Mouse (Mus musculus): Measurements from ENCODE around the gene Sdc3. TPM values are rescaled to one million over a fixed set of nuclear protein-coding genes. Genes with fewer than 3 reads are reported as not detected.

Gene Sdc3
- total RNA-seq, 2 experiments from 2014 or later = 8.5 to 12.5 TPM

DNA sequence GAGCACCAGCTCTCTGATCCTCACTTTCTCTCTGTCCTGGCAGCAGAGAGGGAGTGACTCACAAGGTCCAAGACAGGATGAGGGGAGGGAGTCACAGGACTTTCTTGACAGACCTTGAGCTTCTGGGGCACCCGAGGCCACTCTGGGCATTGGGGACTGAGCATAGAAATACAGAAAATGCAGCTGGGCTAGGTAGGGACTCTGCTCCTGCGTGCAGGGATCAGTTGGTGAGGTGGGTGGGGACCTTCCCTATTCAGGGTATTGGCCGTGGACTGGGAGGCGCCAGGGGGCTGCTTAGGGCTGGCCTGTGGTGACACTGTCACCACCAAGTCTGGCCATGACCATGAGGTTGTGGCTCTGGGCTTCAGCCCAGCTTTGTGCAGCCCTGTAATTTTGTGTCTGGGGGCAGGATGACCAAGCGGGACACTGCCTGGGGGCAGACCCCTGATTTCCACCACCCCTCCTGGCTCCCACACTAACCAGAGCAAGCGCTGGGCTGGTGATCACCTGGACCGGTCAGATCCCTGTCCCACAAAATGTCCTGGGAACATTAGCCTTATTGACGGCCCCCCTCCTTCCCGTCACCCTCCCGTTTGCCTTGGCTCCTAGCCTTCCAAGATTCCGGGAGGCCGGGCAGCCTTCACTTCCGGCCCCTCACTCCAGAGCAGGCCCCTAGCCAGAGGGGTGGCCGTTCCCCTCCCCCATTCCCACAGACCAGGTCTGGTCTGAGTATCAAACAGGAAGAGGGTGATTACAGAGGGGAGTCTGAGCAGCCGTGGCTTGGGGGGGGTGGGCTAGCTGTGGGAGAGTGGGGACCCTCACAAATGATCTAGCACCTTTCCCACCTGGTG lies 5.1 kb downstream of the Sdc3 start:
- Histone ChIP-seq H3K4me3 (peak overlapping the region; percentile 53), H3K27ac (peak overlapping the region; percentile 75)
- no peak for TF ChIP-seq CTCF (IDR thresholded peaks at IDR 0.05)
- no peak for DNase-seq
- intact Hi-C loops (cut with DNase I) = loop anchor here (5.0 kb wide), 1 partner anchor 40 kb away; no protein-coding TSS in a partner anchor

DNA sequence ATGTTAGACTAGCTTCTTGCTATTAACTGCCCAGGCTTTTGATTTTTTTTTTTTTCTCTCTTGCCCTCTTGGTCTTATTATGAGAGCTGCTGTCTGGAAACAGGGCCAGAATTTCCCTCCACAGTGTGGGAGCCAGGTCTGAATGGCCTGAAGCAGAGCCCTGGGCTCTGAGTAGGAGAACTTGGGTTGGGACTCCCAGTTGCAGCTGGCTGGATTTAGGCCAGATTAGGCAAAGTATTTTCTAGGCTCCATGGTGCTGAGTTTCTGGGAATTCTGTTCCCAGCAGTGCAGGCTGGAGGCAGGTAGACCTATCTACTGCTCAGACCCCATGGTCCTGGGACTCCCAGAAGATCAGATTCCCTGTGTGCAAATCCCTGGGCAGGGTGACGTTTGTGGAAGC lies 6.1 kb downstream of the Sdc3 start:
- DNase-seq = no peak
- no peak for TF ChIP-seq CTCF (IDR thresholded peaks at IDR 0.05)
- intact Hi-C loops (cut with DNase I) = loop anchor here (5.0 kb wide), 1 partner anchor 39 kb away; no protein-coding TSS in a partner anchor
- H3K27ac ChIP-seq = peak overlapping the region; percentile 75
- H3K4me3 ChIP-seq = no peak overlapping the region

DNA sequence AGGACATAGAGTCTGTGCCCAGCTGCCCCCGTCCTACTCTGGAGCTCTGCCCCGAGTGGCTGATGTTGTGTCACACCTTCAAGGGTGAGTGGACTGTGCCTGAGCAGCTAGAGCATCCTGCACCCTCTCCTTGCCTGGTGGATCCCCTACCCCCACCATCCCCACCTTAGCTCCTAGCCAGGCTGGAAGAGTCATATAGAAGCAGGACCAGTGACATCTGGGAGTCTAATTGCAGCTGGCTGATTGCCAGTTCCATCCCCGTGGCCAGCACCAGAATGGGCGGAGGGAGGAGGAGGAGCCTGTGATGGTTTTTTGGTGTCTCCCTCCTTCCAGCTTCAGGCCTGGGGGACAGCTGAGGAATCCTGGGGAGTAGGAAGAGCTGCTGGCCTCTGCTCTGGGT lies 6.8 kb downstream of the Sdc3 start:
- intact Hi-C loops (cut with DNase I) = loop anchor here (5.0 kb wide), 1 partner anchor 38 kb away; no protein-coding TSS in a partner anchor
- no peak for DNase-seq
- no peak overlapping the region for H3K4me3 ChIP-seq
- no peak for TF ChIP-seq CTCF (IDR thresholded peaks at IDR 0.05)
- H3K27ac ChIP-seq = peak overlapping the region; percentile 75

DNA sequence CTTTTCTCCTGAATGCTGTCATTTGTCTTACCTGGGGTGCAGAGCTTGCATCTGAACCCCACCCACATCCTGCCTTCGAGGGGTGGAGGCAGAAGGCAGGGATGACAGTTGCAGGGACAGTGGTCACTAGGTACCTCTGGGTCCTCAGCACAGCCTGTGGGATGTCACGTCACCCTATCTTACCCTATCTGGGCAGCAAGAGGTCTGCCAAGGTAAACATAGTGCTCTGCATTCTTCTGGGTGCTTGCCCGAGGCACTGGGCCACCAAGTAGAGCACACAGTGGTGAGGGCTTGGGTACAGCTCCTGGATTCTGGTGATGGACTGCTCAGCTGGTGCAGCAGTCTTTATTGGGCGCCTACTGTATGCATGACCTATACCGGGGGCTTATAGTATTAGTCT lies 7.2 kb downstream of the Sdc3 start:
- intact Hi-C loops (cut with DNase I) = loop anchor here (5.0 kb wide), 1 partner anchor 38 kb away; no protein-coding TSS in a partner anchor
- peak; percentile 54 for DNase-seq
- no peak for TF ChIP-seq CTCF (IDR thresholded peaks at IDR 0.05)
- H3K27ac ChIP-seq = peak overlapping the region; percentile 75
- no peak overlapping the region for H3K4me3 ChIP-seq

DNA sequence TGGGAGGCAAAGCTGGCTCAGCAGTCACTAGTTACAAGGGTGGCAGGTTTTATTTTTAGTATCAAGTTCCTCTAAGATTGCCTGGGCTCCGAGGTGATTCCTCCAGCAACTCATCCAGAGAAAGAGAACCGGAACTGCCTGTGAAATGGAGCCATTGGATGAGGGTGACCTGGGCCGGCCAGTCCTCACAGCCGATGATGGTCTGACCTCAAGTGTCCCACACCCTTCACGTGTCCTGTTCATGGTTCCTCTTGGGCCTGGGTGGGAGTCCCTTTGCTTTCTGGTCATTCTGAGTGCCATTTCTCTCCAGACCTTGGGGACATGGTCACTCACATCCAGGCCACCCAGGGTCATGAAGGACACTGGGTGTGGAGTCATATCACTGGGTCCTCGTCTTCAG lies 7.8 kb downstream of the Sdc3 start:
- no peak for DNase-seq
- Histone ChIP-seq H3K27ac (peak overlapping the region; percentile 75), H3K4me3 (no peak overlapping the region)
- intact Hi-C loops (cut with DNase I) = no loop called here
- no peak for TF ChIP-seq CTCF (IDR thresholded peaks at IDR 0.05)

DNA sequence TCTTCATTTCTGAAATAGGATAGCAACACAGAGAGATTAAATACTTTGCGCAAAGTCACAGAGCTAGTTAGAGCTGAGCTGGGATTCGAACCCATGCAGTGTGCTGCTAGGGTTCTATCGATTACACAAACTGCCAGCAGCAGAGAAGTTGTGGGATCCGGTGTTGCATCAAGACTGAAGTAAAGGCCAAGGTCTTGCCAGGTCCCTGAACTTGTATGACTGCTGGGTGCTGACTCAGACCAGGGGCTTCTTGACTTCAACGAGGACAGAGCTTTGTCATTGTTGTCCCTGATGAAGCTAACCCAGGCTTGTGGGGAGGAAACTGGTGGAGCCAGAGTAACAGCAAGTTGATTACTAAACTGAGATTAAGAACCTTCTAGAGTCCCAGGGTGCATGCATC lies 8.9 kb downstream of the Sdc3 start:
- TF ChIP-seq CTCF (IDR thresholded peaks at IDR 0.05) = no peak
- intact Hi-C loops (cut with DNase I) = no loop called here
- no peak overlapping the region for H3K4me3 ChIP-seq
- peak overlapping the region; percentile 63 for H3K27ac ChIP-seq
- DNase-seq = no peak

DNA sequence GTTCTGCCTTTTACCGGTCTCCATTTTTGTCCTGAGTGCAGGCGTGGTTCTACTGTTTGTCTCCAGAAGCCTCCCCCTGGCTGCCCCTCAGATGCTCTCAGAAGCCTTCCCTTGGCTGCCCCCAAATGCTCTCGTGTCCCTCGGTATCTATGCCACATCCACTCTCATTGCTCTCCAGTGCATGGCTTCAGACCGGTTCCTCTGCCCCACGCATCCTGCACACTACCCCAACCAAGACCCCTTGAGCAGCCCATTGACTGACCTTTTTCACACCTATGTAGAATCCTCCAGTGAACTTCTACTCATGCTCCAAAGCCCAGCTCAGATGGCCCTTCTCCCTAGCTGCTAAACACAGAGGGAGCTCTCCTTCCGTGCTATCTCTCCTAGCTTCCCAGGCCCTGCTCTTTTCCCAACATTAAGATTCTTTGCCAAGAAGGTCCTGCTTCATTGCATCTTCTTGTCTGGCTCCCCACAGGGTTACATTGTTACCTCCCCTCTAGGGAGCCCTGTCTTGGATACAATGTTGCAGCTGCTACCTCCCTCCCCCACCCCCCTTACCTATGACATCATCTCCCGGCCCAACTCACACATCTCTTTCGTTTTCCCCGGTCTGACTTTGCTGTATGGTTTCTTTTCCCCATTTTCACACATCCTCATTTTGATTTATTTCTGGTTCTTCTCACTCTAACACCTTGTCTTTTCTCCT lies 9.4 kb downstream of the Sdc3 start:
- H3K4me3 ChIP-seq = peak overlapping the region; percentile 32
- intact Hi-C loops (cut with DNase I) = no loop called here
- DNase-seq = no peak
- TF ChIP-seq CTCF (IDR thresholded peaks at IDR 0.05) = no peak
- H3K27ac ChIP-seq = peak overlapping the region; percentile 63

DNA sequence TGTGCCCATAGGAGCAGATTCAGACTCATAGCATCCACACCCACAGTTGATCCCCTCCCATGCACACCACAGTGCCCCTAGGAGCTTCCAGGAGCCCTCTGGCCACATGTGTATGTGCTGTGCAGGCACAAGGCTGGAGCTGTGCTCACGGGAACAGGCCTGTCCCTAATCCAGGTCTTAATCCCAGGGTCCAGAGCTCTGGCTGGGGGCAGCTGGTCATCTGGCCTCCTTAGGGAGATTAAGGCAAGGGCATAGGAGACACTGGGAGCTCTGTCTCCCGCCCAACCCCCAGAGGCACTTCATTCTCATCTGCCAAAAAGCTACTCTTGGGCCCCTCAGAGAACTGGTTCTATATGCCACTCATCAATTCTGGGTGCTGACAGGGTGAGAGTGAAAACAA lies 11.3 kb downstream of the Sdc3 start:
- no peak for DNase-seq
- intact Hi-C loops (cut with DNase I) = no loop called here
- peak overlapping the region; percentile 25; the same call in 1 of the 2 replicates for H3K27ac ChIP-seq
- H3K4me3 ChIP-seq = no peak overlapping the region
- TF ChIP-seq CTCF (IDR thresholded peaks at IDR 0.05) = no peak

DNA sequence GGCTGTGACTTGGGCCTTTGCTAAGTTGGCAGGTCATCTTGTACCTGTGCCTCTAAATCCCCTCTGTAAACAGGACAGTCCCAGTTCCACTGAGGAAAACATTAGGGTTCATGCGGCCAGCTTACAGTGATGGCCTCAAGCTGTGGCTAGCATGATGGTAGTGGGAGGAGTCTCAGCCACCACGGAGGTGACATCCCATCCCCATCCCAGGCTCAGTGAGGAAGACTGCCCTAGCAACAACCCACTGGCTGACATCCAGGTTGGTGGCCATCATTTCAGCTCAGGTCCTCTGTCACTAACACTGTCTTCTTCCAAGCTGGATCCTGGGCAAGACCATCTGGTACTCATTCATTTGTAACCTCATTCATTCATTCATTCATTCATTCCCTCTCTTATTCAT lies 12.0 kb downstream of the Sdc3 start:
- DNase-seq = no peak
- intact Hi-C loops (cut with DNase I) = no loop called here
- Histone ChIP-seq H3K4me3 (no peak overlapping the region), H3K27ac (no peak overlapping the region)
- no peak for TF ChIP-seq CTCF (IDR thresholded peaks at IDR 0.05)

DNA sequence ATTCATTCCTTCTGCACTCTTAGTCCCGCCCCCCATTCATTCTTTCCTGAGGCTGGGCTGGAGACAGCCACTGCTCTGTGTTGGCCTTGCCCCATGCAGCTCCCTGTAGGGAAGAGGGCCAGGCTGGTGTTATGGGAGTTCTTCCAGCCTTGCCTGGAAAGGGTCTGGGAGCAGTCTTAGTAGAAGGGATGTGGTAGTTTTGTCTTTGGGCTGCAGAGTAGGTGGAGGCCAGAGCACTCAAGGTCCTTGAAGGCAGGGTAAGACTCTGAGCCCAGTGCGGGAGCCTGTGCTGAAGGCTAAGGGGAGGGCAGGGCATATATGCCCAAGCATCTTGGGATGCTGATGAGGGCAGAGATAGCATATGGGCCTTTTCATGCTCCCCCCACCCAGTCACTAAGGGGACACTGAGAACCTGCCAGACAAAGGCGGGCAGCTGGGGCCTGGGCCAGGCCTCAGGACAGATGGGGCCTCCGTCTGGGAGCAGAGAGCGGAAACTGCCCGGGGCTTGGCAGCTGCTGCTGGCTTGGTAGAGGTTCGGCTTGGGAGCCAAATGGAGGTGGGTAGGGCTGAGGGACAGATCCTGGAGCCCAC lies 12.5 kb downstream of the Sdc3 start:
- no peak for TF ChIP-seq CTCF (IDR thresholded peaks at IDR 0.05)
- intact Hi-C loops (cut with DNase I) = no loop called here
- peak overlapping the region; percentile 48 for H3K27ac ChIP-seq
- no peak overlapping the region for H3K4me3 ChIP-seq
- DNase-seq = peak; percentile 73

DNA sequence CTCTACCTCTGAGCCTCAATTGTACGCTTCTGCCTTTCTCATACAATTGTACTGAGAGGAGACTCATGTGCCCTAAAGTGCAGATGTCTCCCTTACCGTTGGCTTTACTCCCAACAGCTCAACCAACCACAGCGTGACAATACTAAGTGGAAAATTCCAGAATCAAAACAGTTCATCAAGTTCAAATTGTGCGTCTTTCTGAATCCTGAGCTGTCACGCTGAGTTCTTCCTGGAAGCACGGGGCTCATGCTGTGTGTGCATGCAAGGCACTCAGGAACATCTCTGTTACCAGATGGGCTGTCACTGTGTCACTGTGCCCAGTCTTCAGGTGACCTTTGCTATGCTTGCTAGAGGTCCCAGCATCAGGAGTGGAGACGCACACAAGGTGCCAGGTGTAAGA lies 13.4 kb downstream of the Sdc3 start:
- intact Hi-C loops (cut with DNase I) = no loop called here
- no peak for DNase-seq
- Histone ChIP-seq H3K27ac (peak overlapping the region; percentile 48; the same call in 1 of the 2 replicates), H3K4me3 (no peak overlapping the region)
- no peak for TF ChIP-seq CTCF (IDR thresholded peaks at IDR 0.05)

DNA sequence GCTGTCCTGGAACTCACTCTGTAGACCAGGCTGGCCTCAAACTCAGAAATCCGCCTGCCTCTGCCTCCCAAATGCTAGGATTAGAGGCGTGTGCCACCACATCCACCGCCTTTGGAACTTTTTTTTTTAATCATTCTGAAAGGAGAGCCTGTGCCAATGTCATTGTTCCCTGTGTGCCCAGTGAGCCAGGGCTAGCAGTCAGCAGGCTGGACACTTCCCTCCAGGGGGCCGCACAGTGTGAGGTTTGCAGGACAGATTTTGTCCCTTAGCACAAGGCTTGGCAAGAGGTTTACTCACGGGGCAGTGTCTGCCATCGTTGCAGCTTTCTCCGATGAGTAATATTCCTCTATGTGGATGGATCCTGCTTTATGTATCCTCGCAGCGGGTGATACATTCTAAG lies 14.4 kb downstream of the Sdc3 start:
- intact Hi-C loops (cut with DNase I) = no loop called here
- TF ChIP-seq CTCF (IDR thresholded peaks at IDR 0.05) = no peak
- no peak for DNase-seq
- Histone ChIP-seq H3K4me3 (no peak overlapping the region), H3K27ac (no peak overlapping the region)

DNA sequence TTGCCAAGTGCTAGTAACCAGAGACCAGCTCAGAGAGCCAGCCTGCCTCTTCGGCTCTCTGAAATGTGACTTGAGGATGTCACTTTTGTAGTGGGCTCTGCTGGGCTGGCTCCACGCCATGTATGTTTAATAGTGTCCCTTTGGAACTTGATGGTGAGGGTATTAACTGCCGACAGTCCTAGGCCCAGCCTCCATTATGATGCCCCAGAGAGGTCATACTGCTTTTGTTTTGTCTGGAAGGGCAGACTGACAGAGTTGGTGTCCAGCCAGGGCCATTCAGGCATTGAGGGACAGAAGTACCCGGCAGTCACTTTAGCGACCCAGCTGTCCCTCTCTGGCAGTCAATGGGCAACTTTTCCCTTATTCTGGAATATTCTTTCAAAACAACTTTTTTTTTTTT lies 17.4 kb downstream of the Sdc3 start:
- Histone ChIP-seq H3K4me3 (no peak overlapping the region), H3K27ac (no peak overlapping the region)
- TF ChIP-seq CTCF (IDR thresholded peaks at IDR 0.05) = no peak
- DNase-seq = no peak
- intact Hi-C loops (cut with DNase I) = no loop called here
